Mouse (Mus musculus) naive thymus-derived CD4-positive, alpha-beta T cell, adult 2 months (primary cell): ENCODE measurements at regions not wholly inside any gene's neighbourhood (a gene's known extent, or its start where the extent isn't known, plus 50 kb on each side); places are given as distances from the start of the nearest gene placed in this dataset.

Source experiments
- DNase-seq: peaks from one replicate; pipeline ENCODE4 v3.0.0-alpha.2; 2011; ENCODE audit warnings: low read depth

DNA sequence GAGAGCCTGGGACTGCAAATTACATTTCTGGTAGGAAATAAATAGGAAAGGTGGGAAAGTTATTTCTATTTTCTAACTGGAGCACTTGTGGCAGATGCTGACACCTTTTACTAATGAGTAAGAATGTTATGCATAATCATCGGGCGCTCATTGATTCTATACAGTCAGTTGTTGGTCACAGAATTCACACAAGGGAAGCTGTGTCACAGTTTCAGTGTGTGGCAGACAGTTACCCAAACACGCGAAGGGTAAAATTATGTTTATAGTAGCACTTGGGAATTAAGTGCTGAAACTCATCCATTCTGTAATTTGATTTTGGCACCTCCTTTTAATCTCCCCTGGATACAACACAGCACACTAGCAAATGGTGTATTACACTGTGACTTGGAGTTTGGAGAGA, 1376.8 kb downstream of the Sis start:
- DNase-seq: no peak

DNA sequence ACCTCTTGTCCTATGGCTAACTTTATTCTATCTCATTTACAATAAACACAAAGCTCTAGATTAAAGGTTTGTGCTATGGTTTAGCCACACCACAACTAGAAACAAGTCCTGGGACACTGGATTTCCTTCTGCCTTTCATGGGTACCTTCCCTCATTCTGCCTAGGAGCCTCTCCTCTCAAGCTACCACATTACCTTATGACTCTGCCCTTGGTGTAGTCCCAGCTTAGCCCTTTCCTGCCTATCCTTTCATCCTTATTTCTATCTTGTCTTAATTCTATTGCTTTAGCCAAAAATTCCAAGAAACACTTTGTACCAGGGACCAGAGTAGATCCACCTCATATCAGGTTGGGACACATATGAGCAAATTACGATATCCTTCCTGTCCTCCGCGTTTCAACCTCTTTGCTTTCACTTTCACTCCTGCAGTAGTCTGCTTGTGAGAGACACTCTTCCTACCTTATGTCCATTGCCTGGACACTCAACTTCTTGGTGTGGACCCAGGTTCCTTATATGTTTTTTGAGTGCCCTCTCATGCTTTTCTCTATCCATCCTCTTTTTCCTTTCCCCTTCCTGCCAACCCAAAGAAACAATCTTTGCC, 1403.7 kb downstream of the Sis start:
- DNase-seq: peak; percentile 12

DNA sequence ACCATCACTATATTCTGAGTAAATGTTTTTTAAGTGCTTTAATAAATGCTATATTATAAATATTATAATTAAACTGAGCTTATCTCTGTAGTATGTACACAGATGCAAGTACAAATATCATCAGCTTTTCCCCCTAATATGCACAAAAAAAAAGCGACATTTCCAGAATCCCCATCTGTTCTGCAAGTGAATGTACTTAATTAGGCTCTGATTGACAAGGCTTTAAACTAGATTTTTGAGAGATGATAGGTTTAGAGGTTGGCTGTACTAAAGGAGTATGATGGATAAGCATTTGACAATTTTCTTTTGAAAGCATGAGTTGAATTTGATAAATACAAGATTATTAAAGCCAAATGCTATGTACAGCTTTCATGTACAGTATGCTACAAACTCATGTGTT, 1404.8 kb downstream of the Sis start:
- DNase-seq: no peak

DNA sequence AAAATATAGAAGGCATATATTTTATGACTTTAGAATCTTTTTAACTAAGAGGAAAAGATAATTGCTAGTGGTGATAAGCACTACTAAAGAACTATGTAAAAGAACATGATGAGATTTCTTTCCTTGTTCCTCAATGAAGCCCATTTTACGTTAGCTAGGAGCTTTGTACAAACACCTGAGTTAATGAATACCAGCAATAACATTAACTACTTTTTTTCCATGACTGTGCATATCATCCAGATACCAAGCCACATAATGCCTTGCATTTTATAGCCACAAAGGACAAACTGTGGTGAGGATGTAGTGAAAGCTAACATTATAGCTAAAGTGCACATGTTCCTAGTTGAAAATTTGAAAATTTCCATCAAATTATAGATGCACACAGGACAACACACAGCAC, 1421.8 kb downstream of the Sis start:
- no peak for DNase-seq

DNA sequence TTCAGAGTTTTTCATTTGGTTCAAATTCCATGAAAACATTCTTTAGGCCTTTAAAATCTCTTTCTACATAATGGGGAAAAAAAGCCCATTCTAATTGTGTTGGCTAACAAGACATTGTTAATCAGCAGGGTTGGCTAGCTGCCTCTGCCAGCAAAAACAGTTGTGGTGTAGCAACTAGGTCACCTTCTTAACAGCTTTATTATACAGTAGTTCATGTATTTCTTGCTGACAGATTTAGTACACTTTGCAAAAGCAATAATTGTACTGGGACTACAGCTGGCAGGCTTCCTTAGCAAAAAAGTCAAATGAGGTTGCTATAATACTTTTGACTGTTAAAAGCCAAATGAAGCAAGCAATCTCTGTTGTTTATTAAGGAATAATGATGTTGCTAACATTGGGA, 1454.8 kb downstream of the Sis start:
- DNase-seq: no peak
